Mouse (Mus musculus): ENCODE data around the gene Btg4. TPM values are rescaled to one million over a fixed set of nuclear protein-coding genes. Genes with fewer than 3 reads are reported as not detected.

Gene Btg4
- total RNA-seq (2023) = not detected

DNA sequence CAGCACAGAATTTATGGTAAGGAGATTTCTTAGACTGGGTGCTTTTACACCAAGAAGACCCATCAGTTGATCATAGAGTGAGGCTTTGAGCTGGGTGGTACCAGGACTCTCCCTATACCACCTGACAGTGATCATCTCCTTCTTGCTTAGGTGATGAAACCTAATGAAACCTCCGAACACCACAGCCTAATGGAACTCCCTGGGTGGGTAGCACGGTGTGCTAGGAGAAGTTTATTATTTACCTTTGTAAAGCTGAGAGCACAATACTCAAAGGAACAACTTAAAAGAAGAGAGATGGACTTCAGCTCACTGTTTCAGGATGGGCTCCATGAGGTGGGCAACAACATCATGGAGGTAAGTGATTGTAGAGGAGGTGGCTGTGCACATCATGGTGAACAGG is at the start of gene Btg4:
Btg4 (plus strand) TSS at position 301 of the 400 bp plus-strand sequence.

DNA sequence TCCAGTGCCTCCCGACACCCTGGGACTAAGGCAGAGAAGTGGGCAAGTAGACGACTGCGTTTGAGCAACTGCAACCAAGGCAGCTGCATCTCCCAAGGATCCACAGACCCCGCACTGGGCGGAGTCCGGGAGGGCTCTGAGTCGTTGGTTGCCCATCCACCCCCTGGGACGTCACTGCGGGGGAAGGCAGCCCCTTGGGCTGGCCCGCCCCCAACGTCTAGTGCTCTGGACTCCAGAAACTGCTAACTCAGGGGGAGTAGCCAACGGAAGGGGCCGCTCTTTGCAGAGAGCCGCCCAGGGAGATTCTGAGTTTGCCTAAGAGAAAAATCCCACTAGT is 16.2 kb downstream of the Btg4 start, which contains the start of gene Layn:
Layn (minus strand) TSS at position 116 of the 337 bp plus-strand sequence.

DNA sequence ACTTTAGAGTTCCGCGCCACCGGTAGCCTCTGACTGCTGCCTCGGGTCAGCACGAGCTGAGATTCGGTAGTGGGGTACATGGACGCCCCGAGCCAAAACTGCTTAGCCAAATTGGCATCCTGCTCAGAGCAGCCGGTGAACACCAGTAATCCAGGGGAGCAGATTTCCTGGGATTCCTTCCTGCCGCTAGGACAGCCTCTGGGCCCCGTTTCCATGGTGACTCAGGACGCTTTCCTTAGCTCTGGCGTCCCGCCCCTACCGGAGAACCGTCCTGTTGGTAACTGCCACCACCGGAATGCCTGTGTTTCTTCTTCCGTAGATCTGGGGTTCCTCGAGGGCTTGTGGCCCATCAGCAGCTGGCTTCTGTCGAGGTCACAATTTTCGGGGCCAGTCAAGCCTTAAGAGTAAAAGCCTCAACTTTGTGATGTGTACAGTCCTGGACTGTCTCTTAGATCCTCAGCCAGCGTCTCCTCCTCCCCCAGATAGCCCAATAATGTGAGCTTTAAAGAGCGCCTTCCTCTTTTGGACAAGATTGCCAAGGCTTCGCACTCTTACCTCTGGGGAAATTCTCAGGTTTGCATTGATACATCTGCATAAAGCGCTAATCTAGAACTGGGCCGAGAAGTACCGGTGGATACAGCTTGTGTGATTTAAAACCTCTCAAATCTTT is 41.2 kb downstream of the Btg4 start, which contains the start of gene 4833427G06Rik:
4833427G06Rik (minus strand) TSS at position 323 of the 670 bp plus-strand sequence.

DNA sequence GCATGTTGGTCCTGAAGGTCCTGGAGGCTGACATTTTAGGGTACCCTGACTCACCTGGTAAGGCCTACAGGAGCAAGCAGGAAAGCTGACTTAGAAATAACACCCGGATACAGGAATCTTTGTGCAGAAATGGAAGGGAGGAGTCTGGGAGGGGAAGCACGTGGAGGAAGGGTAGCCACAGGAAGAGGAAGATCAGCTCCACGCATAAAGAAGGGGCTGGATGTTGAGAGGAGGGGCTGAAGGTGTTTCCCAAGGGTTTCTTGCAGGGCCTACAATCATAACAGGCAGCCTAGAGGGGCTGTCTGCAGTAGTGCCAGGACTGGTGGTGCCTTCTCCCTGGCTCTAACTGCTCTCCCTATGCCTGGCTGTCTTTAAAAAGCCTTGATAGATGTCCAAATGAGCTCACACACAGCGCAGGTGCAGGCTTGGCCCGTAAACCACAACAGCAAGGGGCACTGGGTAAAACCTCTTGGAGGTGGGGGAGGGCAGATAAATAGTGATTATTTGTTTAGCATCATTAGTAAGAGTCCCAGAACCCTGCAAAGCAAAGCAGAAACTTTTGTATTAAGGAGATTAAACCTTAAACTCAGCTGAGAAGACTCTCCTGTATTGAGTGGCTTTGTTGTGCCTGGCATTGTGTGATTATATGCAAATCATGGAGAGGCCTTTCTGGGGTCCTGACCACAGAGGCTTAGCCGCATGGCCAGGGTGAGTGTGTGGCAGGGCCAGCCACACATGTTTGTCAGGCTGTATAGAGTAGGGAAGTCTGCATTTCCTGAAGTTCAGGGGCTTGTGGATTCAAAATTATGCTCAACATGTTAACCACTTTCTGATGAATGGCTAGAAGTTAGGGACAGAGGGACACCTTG is 104.8 kb downstream of the Btg4 start, which contains the start of gene Gm32742:
Gm32742 (minus strand) TSS at position 206 of the 869 bp plus-strand sequence.

Other genes with a start within 250 kb of the Btg4 start
- 68.4 TPM for gene Ppp2r1b, start 215.6 kb upstream of the Btg4 start, total RNA-seq (2023)
- gene Sik2, start 51.8 kb upstream of the Btg4 start, total RNA-seq (2023) = 43.6 TPM
- gene Layn, start 16.2 kb downstream of the Btg4 start, total RNA-seq (2023) = not detected
- not detected for gene 4833427G06Rik, start 41.2 kb downstream of the Btg4 start, total RNA-seq (2023)
- gene Gm32742, start 104.6 kb downstream of the Btg4 start, total RNA-seq (2023) = not detected
- gene Pou2af1, start 152.8 kb downstream of the Btg4 start, total RNA-seq (2023) = 26.3 TPM
- gene Colca2, start 217.7 kb downstream of the Btg4 start, total RNA-seq (2023) = not detected

Data from CD4-positive naive resting alpha-beta T cell, adult 76 days (primary cell).